Mouse (Mus musculus): Measurements from ENCODE around the gene E030018B13Rik.

E030018B13Rik gene

DNA sequence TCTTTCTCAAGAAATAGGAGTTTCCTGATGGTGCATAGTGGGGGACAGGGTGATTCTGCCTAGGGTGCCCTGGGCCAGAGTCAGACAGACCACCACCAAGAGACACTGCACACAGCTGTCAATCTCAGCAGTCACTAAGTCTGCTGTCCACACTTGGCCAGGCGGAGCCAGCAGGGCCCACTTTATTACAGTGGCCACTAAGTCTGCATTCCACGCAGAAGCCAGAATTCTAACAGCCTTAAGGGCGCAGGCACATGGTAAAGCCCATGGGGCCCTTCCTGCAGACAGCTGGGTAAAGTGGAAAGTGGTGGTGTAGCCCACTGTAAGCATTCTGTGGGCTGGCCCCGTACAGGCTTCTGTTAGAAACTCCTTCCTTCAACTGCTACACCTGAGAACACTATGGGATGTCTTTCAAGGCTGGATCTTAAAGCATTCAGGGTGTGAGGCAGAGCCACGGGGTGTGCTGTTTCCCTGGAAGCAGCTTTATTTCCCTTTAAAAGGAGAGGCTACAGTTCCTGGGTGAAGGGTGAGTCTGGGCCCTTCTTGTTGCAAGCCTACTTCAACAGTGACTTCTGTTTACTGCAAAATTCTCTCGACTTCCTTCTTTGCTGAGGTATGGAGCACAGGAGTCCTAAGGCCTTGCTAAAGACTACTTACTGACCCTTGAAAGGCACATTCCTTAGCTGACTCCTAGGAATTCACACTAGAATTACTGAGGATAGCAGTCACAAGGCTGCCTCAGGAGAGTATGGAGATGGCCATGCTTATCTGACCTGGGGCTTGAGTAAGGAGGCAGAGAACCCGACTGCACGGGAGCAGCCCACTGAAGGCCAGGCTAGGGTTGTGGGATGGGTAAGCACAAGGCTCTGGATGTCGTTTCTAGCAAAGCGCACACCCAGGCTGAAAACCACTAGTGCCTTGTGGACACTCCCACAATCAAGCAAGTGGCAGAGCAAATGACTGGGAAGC, 2.6 kb upstream of the E030018B13Rik start:
- DNase-seq (ENCODE audit: low read depth in 2 of 2, low spot score in 2 of 2): no peak

DNA sequence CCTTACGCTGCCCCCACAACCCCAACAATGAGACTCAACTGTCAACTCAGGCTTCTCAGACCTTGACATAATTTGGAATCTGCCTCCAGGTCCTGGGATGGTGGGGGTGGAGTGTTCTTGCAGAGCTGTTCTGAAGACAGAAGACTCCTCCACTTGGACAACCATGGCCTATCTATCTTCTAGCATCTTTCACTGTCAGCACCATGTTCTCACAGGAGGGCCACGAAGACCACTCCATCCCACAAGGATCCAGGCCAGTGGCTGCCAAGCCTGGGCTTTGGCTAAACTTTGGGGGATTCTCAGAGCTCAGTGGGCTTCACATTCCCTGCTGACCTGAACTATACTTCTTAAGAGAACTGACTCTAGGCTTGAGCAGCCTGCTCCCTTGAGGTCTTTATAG, 1.8 kb upstream of the E030018B13Rik start:
- no peak for DNase-seq (ENCODE audit: low read depth in 2 of 2, low spot score in 2 of 2)

DNA sequence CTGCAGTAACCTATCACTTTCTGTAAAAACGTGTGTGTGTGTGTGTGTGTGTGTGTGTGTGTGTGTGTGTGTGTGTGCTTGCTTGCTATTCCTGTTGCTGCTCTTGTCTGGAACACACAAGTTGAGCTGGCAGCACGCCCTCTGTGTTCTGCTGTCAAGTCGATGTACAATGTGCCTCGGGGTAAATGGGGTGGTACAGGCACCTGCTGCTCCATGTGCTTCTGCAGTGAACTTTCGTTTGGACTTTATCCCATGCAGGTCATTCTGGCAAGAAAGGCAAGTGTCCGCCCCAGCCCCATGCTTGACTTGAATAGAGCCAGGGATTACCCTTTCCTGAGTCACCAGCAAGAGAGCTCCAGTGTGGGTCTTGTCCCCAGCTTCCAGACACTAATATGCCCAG, 1.0 kb downstream of the E030018B13Rik start:
- no peak for DNase-seq (ENCODE audit: low read depth in 2 of 2, low spot score in 2 of 2)

DNA sequence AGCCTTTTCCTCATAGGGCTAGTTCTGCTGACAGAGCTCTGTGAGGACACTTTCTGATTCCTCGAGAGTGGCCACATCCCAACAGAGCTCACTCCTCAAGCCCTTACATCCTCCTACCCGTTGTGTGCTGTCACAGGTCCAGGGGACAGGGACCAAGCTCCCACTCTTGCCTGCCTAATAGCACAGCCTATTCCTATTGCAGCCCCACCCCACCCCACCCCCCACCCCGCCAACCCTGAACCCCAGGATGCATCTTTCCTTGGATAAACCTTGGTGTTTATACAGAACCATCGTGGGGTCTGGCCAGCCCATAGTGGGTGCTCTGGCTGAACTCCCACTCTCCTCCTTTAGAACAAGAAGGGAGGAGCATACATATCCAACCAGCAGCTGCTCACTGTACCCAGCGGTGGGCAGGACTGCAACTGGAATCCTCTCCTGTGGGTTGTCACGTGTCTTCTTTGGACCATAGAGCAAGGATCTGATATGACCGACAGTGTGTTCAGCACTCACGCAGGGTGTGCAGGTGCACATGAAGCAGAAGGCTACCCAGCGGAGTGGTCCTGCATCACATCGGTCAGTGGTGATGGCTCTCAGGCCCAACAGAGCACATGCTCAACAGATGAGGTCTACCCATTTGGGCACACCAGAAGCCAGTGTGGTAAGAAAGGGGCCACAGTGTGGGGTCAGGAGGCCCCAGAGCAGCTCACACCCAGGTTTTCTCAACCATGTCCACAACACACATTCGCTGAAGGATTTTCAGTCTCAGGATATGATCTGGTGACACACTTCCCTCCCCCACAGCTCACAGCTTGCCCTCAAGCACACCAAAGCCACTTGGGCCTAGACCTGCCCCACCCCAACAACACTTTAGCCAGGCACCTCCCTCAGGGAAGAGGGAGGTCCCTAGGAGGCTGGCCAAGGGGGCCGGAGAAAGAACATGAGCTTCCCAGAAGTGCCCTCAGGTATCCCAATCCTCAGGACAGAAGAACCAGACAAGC, 2.4 kb downstream of the E030018B13Rik start:
- no peak for DNase-seq (ENCODE audit: low read depth in 2 of 2, low spot score in 2 of 2)

DNA sequence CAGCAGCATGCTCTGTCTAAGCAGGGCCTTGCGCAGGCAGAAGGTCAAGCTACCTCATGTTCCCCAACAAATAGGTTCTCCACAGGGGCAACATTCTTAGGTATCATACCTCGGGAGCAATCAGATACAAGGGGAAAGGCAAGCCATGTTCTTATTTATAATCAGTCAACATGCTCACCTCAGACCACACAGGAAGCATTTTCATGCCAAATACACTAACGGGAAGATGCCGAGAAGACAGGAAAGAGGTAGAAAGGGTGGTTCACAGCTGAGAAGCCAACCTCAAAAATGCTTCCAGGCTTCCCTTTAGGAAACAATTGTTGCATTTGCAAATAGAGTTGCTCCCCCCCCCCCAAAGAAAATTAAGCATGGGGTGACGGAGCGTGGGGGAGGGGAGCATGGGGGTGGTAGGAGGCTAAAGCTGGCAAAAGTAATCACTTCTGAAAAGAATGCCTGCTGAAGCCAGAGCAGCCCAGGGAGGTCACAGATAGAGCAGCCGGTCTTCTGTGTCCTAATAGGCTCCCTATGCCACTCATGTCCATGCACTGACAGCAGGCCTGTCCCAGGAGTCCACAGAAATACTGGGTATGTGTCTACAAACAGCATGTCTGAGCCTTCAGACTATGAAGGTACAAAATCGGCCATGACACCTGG, 5.4 kb downstream of the E030018B13Rik start:
- peak in 1 of 2 experiments; percentile 49 for DNase-seq (ENCODE audit: low read depth in 2 of 2, low spot score in 2 of 2)

DNA sequence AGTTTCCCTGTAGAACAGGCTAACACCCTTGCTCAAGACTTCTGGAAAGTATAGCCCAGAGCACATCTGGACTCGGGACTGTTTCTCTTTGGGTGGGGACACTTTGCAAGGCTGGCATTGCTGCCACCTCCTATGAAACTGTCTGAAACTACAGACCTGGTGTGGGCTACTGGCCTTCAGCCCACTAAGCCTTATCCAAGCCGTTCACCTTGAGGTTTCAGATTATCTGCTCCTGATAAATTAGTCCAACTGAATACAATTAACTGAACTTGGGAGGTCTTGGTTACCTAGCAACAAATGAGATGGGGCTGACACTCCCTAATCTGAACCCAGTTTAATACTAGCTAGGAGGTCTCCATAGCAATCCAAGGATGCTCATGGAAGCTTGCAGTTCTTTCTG, 5.9 kb downstream of the E030018B13Rik start:
- no peak for DNase-seq (ENCODE audit: low read depth in 2 of 2, low spot score in 2 of 2)

DNA sequence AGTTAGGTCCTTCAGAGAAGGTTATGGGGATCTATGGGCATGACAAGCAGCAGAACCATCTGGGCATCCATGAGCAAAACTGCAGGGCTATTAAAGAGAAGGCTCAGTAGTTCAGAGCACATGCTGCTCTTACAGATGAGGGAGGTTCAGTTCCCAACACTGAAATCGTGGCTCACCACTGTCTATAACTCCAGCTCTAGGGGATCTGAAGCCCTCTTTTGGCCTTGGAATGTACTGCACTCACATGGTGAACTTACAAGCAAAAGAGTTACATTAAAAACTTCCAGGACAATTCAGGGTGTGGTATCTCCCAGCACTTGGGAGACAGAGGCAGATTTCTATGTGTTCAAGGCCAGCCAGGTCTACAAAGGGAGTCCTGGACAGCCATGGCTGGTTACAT, 6.3 kb downstream of the E030018B13Rik start:
- no peak for DNase-seq (ENCODE audit: low read depth in 2 of 2, low spot score in 2 of 2)

DNA sequence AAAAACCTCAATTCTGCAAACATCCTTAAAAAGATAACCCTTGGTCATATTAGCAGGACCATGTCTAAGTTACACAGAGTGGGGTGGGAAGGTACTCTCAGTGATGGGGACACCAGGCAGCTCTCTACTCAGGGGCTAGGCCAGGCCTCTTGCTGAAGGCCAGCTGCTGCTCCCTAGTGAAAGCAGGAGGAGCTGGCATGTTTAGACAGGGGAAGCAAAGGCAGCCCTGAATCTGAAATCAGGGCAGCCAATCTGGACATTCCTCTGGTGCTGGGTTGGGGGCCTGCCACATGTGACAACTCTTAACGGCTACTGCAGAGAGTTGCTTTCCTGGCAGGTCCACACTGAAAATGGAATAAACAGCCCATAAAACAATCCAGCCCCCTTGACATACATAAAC, 7.5 kb downstream of the E030018B13Rik start:
- DNase-seq (ENCODE audit: low read depth in 2 of 2, low spot score in 2 of 2): no peak

DNA sequence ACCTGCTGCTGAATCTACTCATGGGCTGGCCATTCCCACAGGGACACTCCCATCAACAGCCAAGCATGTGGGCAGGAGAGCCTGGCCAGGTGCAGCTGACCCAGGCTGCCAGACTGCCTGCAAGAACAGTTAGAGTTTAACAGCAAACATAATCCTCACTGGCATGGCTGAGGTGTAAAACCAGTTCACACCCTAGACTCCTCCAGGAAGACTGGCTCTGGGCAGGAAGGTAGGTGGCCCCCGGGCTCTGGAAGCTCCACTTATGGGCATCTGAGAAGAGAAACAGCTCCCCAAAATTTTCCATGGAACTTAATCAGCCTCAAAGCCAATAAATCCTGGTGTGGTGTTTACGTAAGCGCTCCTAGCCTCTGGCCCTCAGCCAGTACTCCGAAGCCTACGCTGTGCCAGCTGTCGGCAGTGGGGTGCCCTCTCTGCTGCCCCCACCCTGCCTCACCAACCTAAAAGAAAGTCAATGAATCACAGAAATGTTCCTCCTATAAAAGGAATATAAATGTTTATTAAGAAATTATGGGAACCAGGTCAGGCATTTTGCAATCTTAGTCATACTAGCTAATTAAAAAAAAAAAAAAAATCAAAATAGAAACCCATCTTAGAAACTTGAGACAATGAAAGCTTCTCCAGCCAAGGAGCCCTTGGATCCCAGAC, 8.2 kb downstream of the E030018B13Rik start:
- DNase-seq (ENCODE audit: low read depth in 2 of 2, low spot score in 2 of 2): no peak

DNA sequence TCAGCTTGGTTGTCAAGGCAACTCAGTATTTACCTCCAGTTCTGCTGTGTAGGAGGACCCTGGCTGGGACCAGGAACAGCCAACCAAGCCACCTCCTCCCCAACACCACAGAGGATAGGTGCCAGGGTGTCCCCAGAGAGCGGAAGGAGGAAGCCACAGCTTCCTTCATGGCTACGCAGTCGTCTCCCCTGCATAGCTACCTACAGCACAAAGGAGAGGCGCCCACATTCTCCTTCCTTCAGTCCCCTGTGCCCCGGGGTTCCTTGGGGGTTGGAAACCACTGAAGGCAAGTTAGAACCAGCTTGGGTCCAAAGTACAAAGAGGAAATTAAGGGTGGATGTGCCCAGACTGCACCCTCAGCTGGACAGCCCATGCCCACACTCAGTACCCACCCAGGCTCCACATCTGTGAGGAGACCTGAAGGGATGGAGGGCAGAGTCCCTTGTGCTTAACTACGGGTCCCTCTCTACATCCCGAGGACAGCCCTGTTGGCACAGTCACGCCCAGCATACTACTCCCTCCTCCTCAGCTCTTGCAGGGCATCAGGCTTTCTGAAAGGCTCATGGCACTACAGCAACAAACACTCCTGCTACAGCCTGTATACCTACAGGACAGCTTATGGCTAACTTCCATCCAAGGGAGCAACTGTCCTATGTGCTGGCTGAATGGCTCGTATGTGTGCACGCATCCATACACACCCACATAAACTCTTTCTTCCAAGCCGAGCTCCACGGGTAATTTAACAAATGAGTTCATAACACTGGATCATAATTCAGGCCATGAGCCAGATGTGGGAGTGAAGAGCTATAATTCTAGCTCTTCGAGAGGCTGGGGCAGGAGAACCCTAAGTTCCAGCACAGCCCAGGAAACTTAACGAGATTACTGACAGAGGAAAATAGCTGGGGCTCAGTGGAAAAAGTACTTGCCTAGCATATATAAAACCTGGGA, 9.0 kb downstream of the E030018B13Rik start:
- peak; percentile 70 to 73 for DNase-seq (ENCODE audit: low read depth in 2 of 2, low spot score in 2 of 2)

DNA sequence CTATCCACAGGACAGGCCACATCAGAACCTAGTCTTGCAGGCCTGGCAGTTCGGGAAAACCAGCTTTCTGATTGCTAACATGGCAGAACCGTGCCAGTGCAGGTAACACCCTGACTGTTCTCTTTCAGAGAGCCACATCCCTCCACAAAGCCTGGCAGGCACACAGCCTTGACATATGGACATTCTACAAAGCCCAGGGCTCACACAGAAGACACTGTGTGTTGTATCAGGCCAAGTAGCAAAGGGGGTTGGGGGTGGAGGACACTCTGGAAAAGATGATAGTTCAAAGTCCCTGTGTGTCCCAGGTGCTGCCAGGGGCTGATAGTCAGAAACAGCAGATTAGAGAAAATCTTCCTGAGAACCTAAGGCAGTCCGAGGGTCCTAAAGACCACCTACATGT, 9.8 kb downstream of the E030018B13Rik start:
- no peak for DNase-seq (ENCODE audit: low read depth in 2 of 2, low spot score in 2 of 2)

DNA sequence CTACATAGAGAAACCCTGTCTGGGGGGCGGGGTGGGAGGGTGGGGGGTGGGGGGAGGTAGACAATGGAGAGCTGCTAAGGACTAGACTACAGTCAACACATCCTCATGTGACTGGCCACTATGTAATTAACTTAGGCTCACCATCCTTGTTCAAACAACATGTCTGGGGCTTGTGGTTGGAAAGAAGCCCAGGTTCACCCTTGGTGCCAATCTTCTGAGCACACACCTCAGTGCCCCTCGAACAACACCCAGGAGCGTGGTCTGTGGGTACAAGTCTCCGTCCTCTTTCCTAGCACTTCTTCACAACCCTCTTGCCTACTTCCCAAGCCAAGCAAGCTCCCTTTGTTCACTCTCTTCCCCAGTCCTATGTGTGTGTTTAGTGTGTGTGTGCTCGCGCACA, 10.5 kb downstream of the E030018B13Rik start:
- no peak for DNase-seq (ENCODE audit: low read depth in 2 of 2, low spot score in 2 of 2)

DNA sequence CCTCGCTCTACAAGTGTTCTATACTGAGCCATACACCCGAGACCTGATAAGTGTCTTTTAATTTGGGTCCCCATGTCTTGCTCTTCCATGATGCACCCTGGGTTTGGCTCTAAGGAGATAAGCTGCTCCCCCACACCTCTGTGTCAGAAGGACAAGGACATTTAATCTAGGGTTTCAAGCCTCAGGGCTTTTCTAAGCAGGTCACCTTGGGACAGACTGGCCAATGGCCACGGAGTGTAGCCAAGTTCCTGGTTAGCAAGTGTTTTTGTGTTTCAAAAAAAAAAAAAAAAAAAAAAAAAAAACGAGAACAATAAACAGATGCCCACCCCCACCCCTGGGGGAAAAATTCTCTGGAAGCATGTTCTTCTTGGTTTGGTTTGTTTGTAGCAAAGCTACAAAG, 12.4 kb downstream of the E030018B13Rik start:
- DNase-seq (ENCODE audit: low read depth in 2 of 2, low spot score in 2 of 2): no peak

DNA sequence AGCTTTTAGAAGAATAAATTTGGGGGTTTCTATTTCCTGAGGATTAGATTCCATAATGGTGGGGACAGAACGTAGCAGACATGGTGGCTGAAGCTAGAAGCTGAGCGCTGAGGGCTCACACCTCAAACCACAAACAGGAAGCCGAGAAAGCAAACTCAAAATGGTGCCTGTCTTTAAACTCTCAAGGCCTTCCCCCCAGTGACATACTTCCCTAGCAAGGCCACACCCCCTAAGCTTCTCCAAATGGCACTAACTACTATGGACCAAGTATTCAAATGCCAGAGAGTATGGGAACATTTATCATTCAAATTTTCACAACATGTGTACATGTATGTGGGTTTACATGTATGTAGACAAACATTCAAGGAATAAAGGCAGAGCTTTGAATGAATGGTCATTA, 13.5 kb downstream of the E030018B13Rik start:
- DNase-seq (ENCODE audit: low read depth in 2 of 2, low spot score in 2 of 2): peak; percentile 51 to 69

DNA sequence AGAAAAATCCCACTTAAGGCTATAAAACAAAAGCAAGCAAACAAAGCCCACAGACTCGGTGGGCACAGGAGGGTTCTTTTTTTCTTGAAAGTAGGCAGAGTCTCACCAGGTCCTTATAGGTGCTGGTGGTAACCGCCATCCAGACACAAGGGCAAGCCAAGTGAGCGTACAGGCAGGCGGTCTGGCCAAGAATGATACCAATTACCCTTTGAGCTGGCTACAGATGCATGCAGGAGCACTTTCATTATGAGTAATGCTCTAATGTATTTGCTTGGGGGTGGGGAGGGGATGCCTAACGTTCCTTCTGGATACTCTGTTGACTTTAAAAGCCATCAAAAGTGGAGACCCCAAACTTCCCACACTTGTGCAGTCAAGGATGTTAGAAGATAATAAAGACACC, 14.1 kb downstream of the E030018B13Rik start:
- DNase-seq (ENCODE audit: low read depth in 2 of 2, low spot score in 2 of 2): no peak

DNA sequence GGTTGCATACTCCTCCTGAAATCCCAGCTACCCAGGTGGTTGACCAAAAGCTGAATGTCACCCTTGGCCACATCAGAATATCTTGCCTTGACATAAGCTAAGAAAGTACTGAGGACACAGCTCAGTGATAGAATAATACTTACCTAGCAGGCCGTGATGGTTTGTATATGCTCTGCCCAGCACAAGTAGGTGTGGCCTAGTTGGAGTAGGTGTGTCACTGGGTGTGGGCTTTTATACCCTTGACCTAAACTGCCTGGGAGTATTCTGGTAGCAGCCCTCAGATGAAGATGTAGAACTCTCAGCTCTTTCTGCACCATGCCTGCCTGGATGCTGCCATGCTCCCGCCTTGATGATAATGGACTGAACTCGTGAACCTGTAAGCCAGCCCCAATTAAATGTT, 15.8 kb downstream of the E030018B13Rik start:
- no peak for DNase-seq (ENCODE audit: low read depth in 2 of 2, low spot score in 2 of 2)

DNA sequence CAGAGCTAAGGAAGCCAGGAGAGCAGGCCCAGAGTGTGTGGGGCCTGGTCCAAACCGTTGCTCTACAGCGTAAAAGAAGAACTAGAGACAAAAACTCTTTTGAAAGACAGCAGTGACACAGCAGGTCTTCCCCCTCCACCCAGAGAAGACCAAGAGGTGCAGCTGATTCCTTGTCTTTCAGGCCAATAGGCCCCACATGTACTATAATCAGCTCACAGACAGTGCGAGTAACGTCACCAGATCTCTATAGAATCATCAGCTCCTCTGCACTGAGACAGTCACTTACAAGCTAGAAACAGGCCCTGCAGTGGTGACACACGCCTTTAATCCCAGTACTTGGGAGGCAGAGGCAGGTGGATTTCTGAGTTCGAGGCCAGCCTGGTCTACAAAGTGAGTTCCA, 17.2 kb downstream of the E030018B13Rik start:
- no peak for DNase-seq (ENCODE audit: low read depth in 2 of 2, low spot score in 2 of 2)

DNA sequence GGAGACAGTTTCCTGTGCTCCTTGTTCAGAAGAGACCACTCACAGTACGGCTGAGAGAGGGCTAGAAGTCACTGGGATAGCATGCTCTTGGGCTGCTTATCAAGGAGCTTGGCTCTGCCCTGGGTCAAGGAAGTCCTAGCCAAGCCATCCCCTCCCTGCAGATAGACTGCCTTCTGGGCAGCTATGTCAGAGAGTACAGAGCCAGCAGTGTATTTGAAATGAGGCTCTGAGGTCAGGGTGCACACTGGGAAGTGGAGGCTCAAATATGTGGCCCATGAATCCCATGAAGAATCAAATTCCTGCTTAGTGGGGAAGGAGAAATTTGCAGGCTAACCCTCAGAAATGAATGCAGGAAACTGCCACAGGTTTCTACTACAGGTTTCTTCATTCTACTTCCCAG, 17.9 kb downstream of the E030018B13Rik start:
- no peak for DNase-seq (ENCODE audit: low read depth in 2 of 2, low spot score in 2 of 2)

DNA sequence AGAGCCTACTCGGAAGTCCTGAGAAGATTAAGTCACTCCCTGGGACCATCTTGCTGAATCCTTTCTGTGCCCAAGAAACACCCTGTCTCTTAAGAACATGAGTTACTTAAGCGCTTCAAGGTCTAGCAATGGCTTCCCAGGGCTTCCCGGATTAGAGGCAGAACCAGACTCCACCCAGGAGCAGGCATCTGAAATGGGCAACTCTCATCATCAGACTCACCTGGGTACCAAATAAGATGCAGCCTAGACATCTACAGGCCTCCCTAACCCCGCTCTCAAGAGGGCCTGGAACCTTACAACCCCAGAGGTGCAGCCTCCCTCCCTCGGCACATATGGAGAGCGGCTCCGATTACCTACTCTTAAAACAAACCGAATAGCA, 19.1 kb downstream of the E030018B13Rik start:
- DNase-seq (ENCODE audit: low read depth in 2 of 2, low spot score in 2 of 2): peak in 1 of 2 experiments; percentile 28
